In genomic region chr5:116116567-116116966, GRCm38 (mm10) we compare ENCODE assay signal across 9 mouse cellular contexts. TPM values are rescaled to one million over a fixed set of nuclear protein-coding genes. Genes with fewer than 3 reads are reported as not detected.
DNase-seq lines count a peak whose midpoint lies in the region; ATAC-seq and TF ChIP-seq lines count a peak whose summit lies in the region.
"Had no signal": no experiment of that assay in that cellular context is flagged by ENCODE, and none has a peak within 500 bp of the region (broad histone marks: within the 10 kb centered on the region; RNA-seq: fewer than 3 reads in every experiment).

No protein-coding gene starts in this region.

- DNase-seq in midbrain, embryonic 14.5 days: peak; percentile 62
- no peak for DNase-seq in Patski (ENCODE audit: low read depth, low spot score)
- DNase-seq in cerebellum, adult 11-12 months: peak; percentile 9
- peak; percentile 17 to 37 for DNase-seq in gastrocnemius, postnatal 36 days
- no peak for DNase-seq in liver, adult 2 months (ENCODE audit: extremely low read depth, low read depth, low spot score)
- peak; percentile 59 for DNase-seq in right cerebral cortex, postnatal 4 days

- no peaks in the 10 kb centered on the region for H3K36me3 ChIP-seq in midbrain, embryonic 14.5 days (ENCODE audit: control insufficient read depth, insufficient read depth, low read length)
- no peaks in the 10 kb centered on the region for H3K36me3 ChIP-seq in midbrain, embryonic 15.5 days (replicated peaks)
- no peaks in the 10 kb centered on the region for H3K36me3 ChIP-seq in liver, adult 2 months (ENCODE audit: control insufficient read depth, insufficient read depth, low read length)
- H3K36me3 ChIP-seq: heart, embryonic 15.5 days had no signal

- 49% methylated on average over 9 of the region's 9 CpGs for WGBS in midbrain, embryonic 14.5 days
- 43% methylated on average over 9 of the region's 9 CpGs for WGBS in midbrain, embryonic 15.5 days
- WGBS in liver, adult 2 months: 42% methylated on average over 9 of the region's 9 CpGs

- CTCF ChIA-PET in Patski (lab: Charles Lee): no interaction called here

- TF ChIP-seq POLR2A in liver, adult 2 months (IDR thresholded peaks at IDR 0.05; ENCODE audit: extremely low read depth, insufficient read depth, low read length): no peak

- H3K27ac ChIP-seq in midbrain, embryonic 14.5 days (replicated peaks; ENCODE audit: low read depth, low read length): no peak overlapping the region
- H3K27ac ChIP-seq in midbrain, embryonic 15.5 days: no peak overlapping the region
- H3K27ac ChIP-seq in liver, adult 2 months (replicated peaks; ENCODE audit: insufficient read depth, low read depth, low read length): no peak overlapping the region
- H3K27ac ChIP-seq: heart, embryonic 15.5 days had no signal

- no peak overlapping the region for H3K4me3 ChIP-seq in midbrain, embryonic 14.5 days (replicated peaks; ENCODE audit: low read depth, low read length)
- no peak overlapping the region for H3K4me3 ChIP-seq in midbrain, embryonic 15.5 days
- H3K4me3 ChIP-seq in liver, adult 2 months (ENCODE audit: insufficient read depth, low read depth, low read length): no peak overlapping the region
- H3K4me3 ChIP-seq: heart, embryonic 15.5 days; myocyte had no signal

- in situ Hi-C loops in Patski (cut with MboI; ENCODE audit: low pct_unique_long_range_greater_than_20kb): no loop called here

- no peak for ATAC-seq in midbrain, embryonic 14.5 days (ENCODE audit: low FRiP score, low TSS enrichment)
- no peak for ATAC-seq in midbrain, embryonic 15.5 days (replicated peaks)
- no peak for ATAC-seq in Patski

- peak; percentile 92 for TF ChIP-seq CTCF in Patski (IDR thresholded peaks at IDR 0.05)
- peak; percentile 90 for TF ChIP-seq CTCF in liver, adult 2 months (IDR thresholded peaks at IDR 0.05; ENCODE audit: low read depth, low read length)

- no peaks in the 10 kb centered on the region for H3K27me3 ChIP-seq in midbrain, embryonic 14.5 days (ENCODE audit: control insufficient read depth, insufficient read depth, low read length)
- no peaks in the 10 kb centered on the region for H3K27me3 ChIP-seq in midbrain, embryonic 15.5 days (replicated peaks)
- H3K27me3 ChIP-seq in Patski: peaks cover 3% of the 10 kb centered on the region
- H3K27me3 ChIP-seq in liver, adult 2 months (ENCODE audit: control insufficient read depth, insufficient read depth, low read length): no peaks in the 10 kb centered on the region

- H3K79me2 ChIP-seq in liver, adult 2 months (ENCODE audit: control insufficient read depth, insufficient read depth, low read length): no peaks in the 10 kb centered on the region

- H3K4me1 ChIP-seq in midbrain, embryonic 14.5 days (ENCODE audit: control insufficient read depth, insufficient read depth, low read length): no peaks in the 10 kb centered on the region
- H3K4me1 ChIP-seq in midbrain, embryonic 15.5 days: 0 out of 2 replicates have a peak, but pooled peaks cover 2% of the 10 kb centered on the region
- no peaks in the 10 kb centered on the region for H3K4me1 ChIP-seq in liver, adult 2 months (ENCODE audit: control insufficient read depth, insufficient read depth, low read length)
- H3K4me1 ChIP-seq: heart, embryonic 15.5 days had no signal

- no peak overlapping the region for H3K9ac ChIP-seq in midbrain, embryonic 14.5 days (replicated peaks; ENCODE audit: low read length)
- H3K9ac ChIP-seq in midbrain, embryonic 15.5 days: no peak overlapping the region
- no peak overlapping the region for H3K9ac ChIP-seq in liver, adult 2 months (ENCODE audit: low read depth, low read length)
- H3K9ac ChIP-seq: heart, embryonic 15.5 days had no signal

- no peaks in the 10 kb centered on the region for H3K9me3 ChIP-seq in midbrain, embryonic 14.5 days (ENCODE audit: control insufficient read depth, low read length)
- no peaks in the 10 kb centered on the region for H3K9me3 ChIP-seq in midbrain, embryonic 15.5 days
- H3K9me3 ChIP-seq: heart, embryonic 15.5 days had no signal

- intact Hi-C loops in gastrocnemius, postnatal 36 days (cut with DNase I): no loop called here

- POLR2A ChIA-PET in Patski (lab: Charles Lee): no interaction called here

- H3K4me2 ChIP-seq in midbrain, embryonic 14.5 days (ENCODE audit: low read length): no peak overlapping the region
- H3K4me2 ChIP-seq in midbrain, embryonic 15.5 days: no peak overlapping the region
- H3K4me2 ChIP-seq: heart, embryonic 15.5 days had no signal

RNA-seq across cellular contexts. Expression of gene Tmem233, which starts 33.5 kb away (rescaled TPM):
- not detected in 2 replicates for polyA plus RNA-seq in midbrain, embryonic 14.5 days (2014; fragmentation: Nextera tagmentation; extraction: Ambion mirVana)
- not detected in 2 replicates for polyA plus RNA-seq in midbrain, embryonic 15.5 days (2015; fragmentation: Nextera tagmentation; extraction: Ambion mirVana)
- polyA plus RNA-seq in Patski (2021): not detected
- 100 to 1,000 TPM; 103 to 120 TPM for total RNA-seq in gastrocnemius, postnatal 36 days (2021)
- not detected in 2 replicates for total RNA-seq in liver, adult 2 months (2014; rRNA removed)
- polyA plus RNA-seq in liver, adult 2 months (2012; rRNA removed): not detected in 2 replicates
- polyA plus RNA-seq: heart, embryonic 15.5 days had no signal

Comparison
In these comparisons a context has a peak if more than half of its experiments do, and no peak if none do; other contexts are left out.
1. DNase-seq: peak in midbrain, embryonic 14.5 days (single experiment), cerebellum, adult 11-12 months (single experiment), gastrocnemius, postnatal 36 days (2 of 2) and right cerebral cortex, postnatal 4 days (single experiment); none in Patski (single experiment) and liver, adult 2 months (single experiment).